8 mouse cellular contexts compared by ENCODE assay signal in the genomic region with DNA sequence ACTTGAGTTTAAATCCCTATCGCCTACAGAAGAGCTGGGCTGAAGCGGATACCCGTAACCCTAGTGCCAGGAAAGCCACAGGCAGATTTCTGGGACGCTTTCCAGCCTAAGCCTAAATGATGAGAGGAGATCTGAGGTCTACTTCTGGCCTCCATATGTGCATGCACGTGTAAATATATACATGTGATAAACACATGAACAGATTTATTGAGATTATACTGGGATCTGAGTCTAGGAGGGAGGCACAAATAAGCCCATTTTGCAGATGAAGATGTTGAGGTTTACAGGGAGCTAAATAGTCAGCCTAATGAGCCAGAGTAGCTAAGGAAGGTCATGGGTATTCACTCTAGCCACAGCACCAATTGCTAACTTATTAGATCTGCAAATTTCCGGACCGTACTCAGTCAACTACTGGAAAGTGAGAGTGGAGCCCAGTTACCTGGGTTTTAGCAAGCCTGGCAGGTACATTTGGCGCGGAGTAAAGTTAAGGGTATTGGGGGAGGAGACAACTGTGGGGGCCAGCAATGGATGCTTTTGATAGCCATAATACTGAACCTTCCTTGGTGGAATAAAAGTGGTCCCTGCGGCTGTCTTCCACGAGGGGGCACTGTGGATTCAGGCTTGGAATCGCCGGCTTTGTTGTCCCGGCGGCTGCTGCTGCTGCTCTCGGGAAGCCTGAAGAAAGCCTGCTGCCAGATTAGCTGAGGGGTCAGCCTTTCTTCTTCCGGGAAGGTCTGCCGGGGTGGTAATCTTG. TPM values are rescaled to one million over a fixed set of nuclear protein-coding genes. Genes with fewer than 3 reads are reported as not detected.
DNase-seq lines count a peak whose midpoint lies in the region; ATAC-seq lines count a peak whose summit lies in the region.

No protein-coding gene starts in this region.

- peaks cover 5% of the 10 kb centered on the region; the same call in 1 of the 2 replicates for H3K4me1 ChIP-seq in intestine, embryonic 16.5 days (ENCODE audit: control insufficient read depth, insufficient read depth, low read length)

- peak; percentile 67 for DNase-seq in adrenal gland, adult 8-10 months
- peak; percentile 93 for DNase-seq in embryo, embryonic 9.5 days (ENCODE audit: extremely low spot score)
- peak; percentile 85 to 89 for DNase-seq in left cerebral cortex, postnatal 14 days (ENCODE audit: low spot score in 2 of 2)
- peak; percentile 91 for DNase-seq in mesoderm, embryonic 11.5 days (ENCODE audit: low read depth, low spot score)
- peak; percentile 82 for DNase-seq in right cerebral cortex, postnatal 25 days
- peak; percentile 75 to 86 for DNase-seq in urinary bladder, postnatal 4 days (ENCODE audit: low spot score in 2 of 2)

- intact Hi-C loops in left cerebral cortex, postnatal 14 days (cut with DNase I): loop anchor here (2.0 to 10.0 kb wide), 3 partner anchors 151 to 1065 kb away; no protein-coding TSS in a partner anchor

- H3K27me3 ChIP-seq in intestine, embryonic 16.5 days (replicated peaks; ENCODE audit: control insufficient read depth, insufficient read depth, low read length): no peaks in the 10 kb centered on the region

- no peak overlapping the region for H3K4me2 ChIP-seq in intestine, embryonic 16.5 days (ENCODE audit: low read depth, low read length)

- no peaks in the 10 kb centered on the region for H3K9me3 ChIP-seq in intestine, embryonic 16.5 days (ENCODE audit: control insufficient read depth, low read length)

- H3K4me3 ChIP-seq in intestine, embryonic 16.5 days (ENCODE audit: low read length): 0 out of 2 replicates have a peak overlapping the region, but pooled peaks have one; percentile 15

- 20% methylated on average over 18 of the region's 18 CpGs for WGBS in intestine, embryonic 16.5 days

- H3K36me3 ChIP-seq in intestine, embryonic 16.5 days (ENCODE audit: control insufficient read depth, insufficient read depth, low read length): peaks cover 9% of the 10 kb centered on the region; the same call in 1 of the 2 replicates

- H3K27ac ChIP-seq in intestine, embryonic 16.5 days (ENCODE audit: low read length): peak overlapping the region; percentile 23; the same call in 1 of the 2 replicates

- peak; percentile 80 for ATAC-seq in granulocyte monocyte progenitor cell, adult 5-6 weeks (replicated peaks; ENCODE audit: poor library complexity, severe bottlenecking)
- ATAC-seq in intestine, embryonic 16.5 days: peak; percentile 75

- H3K9ac ChIP-seq in intestine, embryonic 16.5 days (ENCODE audit: low read depth, low read length): peak overlapping the region; percentile 34

RNA-seq across cellular contexts. Expression of a gene that starts 13.3 kb away (rescaled TPM):
- total RNA-seq in adrenal gland, adult 8-10 months (2022): 1,000 to 10,000 TPM; 1,357 to 1,834 (median 1,655) TPM
- total RNA-seq in granulocyte monocyte progenitor cell, adult 5-6 weeks (2014; fragmentation: Nextera tagmentation): 4,650 and 5,450 TPM in 2 replicates
- total RNA-seq in granulocyte monocyte progenitor cell, adult 5-6 weeks (2017): 5,024 and 5,294 TPM in 2 replicates
- 685 and 745 TPM in 2 replicates for polyA plus RNA-seq in intestine, embryonic 16.5 days (2015; fragmentation: Nextera tagmentation; extraction: Ambion mirVana)
- 100 to 1,000 TPM; 652 to 714 TPM for total RNA-seq in left cerebral cortex, postnatal 14 days (2021)

RNA-seq across cellular contexts. Expression of a gene that starts 13.4 kb away (rescaled TPM):
- total RNA-seq in adrenal gland, adult 8-10 months (2022): 10 to 100 TPM; 18.7 to 27.7 (median 24.1) TPM
- total RNA-seq in granulocyte monocyte progenitor cell, adult 5-6 weeks (2014; fragmentation: Nextera tagmentation): 18.9 and 35.8 TPM in 2 replicates
- 14.3 and 16.0 TPM in 2 replicates for total RNA-seq in granulocyte monocyte progenitor cell, adult 5-6 weeks (2017)
- polyA plus RNA-seq in intestine, embryonic 16.5 days (2015; fragmentation: Nextera tagmentation; extraction: Ambion mirVana): 14.2 and 15.3 TPM in 2 replicates
- 10 to 100 TPM; 31.7 to 36.2 TPM for total RNA-seq in left cerebral cortex, postnatal 14 days (2021)

Comparison
In these comparisons a context has a peak if more than half of its experiments do, and no peak if none do; other contexts are left out.
1. Peak in every context shown above with its lines: DNase-seq, ATAC-seq, H3K4me3 ChIP-seq and H3K27ac ChIP-seq.